21 mouse cellular contexts compared by ENCODE assay signal in genomic region chr4:155432358-155432757, GRCm38 (mm10). TPM values are rescaled to one million over a fixed set of nuclear protein-coding genes. Genes with fewer than 3 reads are reported as not detected.
DNase-seq lines count a peak whose midpoint lies in the region.
"Had no signal": no experiment of that assay in that cellular context is flagged by ENCODE, and none has a peak within 500 bp of the region (broad histone marks: within the 10 kb centered on the region; RNA-seq: fewer than 3 reads in every experiment).

No protein-coding gene starts in this region.

- DNase-seq in frontal cortex, postnatal 36 days (ENCODE audit: low spot score in 2 of 2), result peak; percentile 15 to 33
- no peak for DNase-seq in frontal cortex, postnatal 10 days (ENCODE audit: low spot score in 2 of 2)
- DNase-seq in layer of hippocampus, adult 9-11 months, result peak; percentile 48
- DNase-seq in layer of hippocampus, postnatal 10 days (ENCODE audit: low spot score in 2 of 2), result no peak
- peak; percentile 71 for DNase-seq in brain, adult 2 months (ENCODE audit: low read depth, low spot score)
- DNase-seq in telencephalon, adult 2 months (ENCODE audit: low read depth, low spot score), result peak; percentile 55
- no peak for DNase-seq in right cerebral cortex, postnatal 4 days
- DNase-seq: adrenal gland, adult 8-10 months; adrenal gland, postnatal 25 days; cerebellum, adult 11 months; cerebellum, adult 2 months; cerebellum, adult 9-11 months; cerebellum, postnatal 25 days; embryo, embryonic 11 days; gastrocnemius, postnatal 10 days; heart, adult 11 months had no signal

RNA-seq across cellular contexts. Expression of gene Cfap74, which starts 23.4 kb away (rescaled TPM):
- total RNA-seq in layer of hippocampus, postnatal 10 days (2021), result 1 to 10 TPM; 8.6 to 9.6 TPM

RNA-seq across cellular contexts. Expression of gene Gabrd, which starts 34.4 kb away (rescaled TPM):
- 1 to 10 TPM; 8.6 to 9.5 TPM for total RNA-seq in layer of hippocampus, postnatal 10 days (2021)
- total RNA-seq: adrenal gland, postnatal 25 days; ES-E14; heart, adult 8-10 months; heart, postnatal 25 days had no signal

RNA-seq across cellular contexts. Expression of gene Tmem52, which starts 36.6 kb away (rescaled TPM):
- total RNA-seq in layer of hippocampus, postnatal 10 days (2021), result 1 to 10 TPM; 2.0 to 3.5 TPM
- total RNA-seq: common myeloid progenitor, adult 5-6 weeks; hematopoietic stem cell, adult 5-6 weeks had no signal

RNA-seq across cellular contexts. Expression of gene Gnb1, which starts 58.8 kb away (rescaled TPM):
- total RNA-seq in layer of hippocampus, postnatal 10 days (2021), result 1,000 to 10,000 TPM; 1,004 to 1,032 TPM

Comparison
In these comparisons a context has a peak if more than half of its experiments do, and no peak if none do; other contexts are left out.
1. DNase-seq: peak in frontal cortex, postnatal 36 days (2 of 2), layer of hippocampus, adult 9-11 months (single experiment), brain, adult 2 months (single experiment) and telencephalon, adult 2 months (single experiment); none in frontal cortex, postnatal 10 days (0 of 2), layer of hippocampus, postnatal 10 days (0 of 2) and right cerebral cortex, postnatal 4 days (single experiment).